Mouse (Mus musculus): ENCODE measurements around the gene Mapk9. TPM values are rescaled to one million over a fixed set of nuclear protein-coding genes. Genes with fewer than 3 reads are reported as not detected.
A peak's percentile ranks its signal among the peaks of the same experiment; 100 is the strongest.

The Mapk9 gene
- 10.0 and 10.4 TPM in 2 replicates for polyA plus RNA-seq (2012)

DNA sequence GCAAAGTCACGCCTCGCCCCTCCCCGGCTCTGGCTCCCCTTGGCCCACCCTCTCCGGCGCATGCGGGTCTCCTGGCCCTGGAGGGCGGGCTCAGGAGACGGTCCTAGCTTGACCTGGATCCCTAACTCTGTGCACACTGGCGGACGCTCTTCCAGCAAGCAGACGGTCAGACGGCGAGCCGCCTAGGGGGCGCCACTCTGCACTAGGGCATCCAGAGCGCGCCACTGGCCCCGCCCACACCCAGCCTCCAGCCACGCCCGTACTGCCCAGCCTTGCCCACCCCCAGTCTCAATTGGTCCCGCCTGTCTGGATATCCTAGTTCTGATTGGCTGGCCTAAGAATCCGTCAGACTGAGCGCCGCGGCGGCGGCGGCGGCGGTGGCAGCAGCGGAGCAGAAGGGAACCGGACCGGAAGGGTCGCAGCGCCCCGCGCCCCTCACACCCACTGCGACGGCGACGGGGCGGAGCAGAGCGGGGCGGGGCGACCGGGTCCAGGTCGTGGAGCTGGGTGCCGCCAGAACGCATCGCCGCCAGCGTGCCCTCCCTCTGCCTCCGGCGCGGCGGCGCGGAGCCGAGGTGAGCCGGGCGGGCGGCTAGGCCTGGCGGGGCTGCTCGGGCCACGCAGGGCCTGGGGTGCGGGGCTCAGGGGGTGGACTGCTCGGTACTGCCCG is at the start of gene Mapk9:
TSS of gene Mapk9 (plus strand) at position 351 of the 670 bp plus-strand sequence.
- no peak for TF ChIP-seq GATA1 (IDR thresholded peaks at IDR 0.05; ENCODE audit: low read length)

DNA sequence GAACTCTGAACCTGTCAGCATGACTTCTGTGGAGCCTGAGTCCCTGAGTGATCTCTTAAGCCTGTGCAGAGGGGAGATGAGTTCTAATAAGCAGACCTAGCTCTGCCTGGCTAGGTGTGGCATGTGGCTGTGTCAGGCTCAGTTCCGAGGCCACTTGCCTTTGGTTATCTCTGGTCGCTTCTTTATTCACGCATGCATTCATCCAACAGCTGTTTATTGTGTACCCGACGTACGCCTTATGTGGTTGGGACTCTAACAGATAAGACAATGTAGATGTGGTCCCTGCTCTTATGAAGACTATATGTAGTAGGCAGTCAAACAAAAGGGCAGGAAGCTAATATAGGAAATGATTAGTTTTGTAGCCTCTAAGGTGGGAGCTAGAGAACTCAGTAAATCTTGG is 47.6 kb upstream of the Mapk9 start:
- TF ChIP-seq GATA1 (IDR thresholded peaks at IDR 0.05; ENCODE audit: low read length) = peak; percentile 65

DNA sequence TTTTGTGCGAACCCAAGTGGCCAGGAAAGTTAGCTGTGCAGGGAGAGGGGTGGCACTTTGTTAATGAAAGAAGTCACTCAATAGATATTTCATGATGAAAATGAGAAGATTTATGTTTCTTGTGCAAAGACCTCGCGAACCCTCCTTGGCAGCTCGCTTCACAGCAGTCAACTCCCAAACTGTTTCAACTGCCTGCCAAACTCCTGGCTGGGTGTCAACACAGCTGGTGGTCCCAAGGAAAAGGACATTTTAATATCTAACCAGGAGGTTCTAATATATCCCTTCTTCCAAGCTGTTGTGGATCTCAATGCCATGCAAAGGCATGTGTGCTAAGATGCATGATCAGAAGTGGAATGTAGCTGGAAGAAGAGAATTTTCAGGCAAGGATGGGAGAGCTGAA is 45.0 kb upstream of the Mapk9 start:
- no peak for TF ChIP-seq GATA1 (IDR thresholded peaks at IDR 0.05; ENCODE audit: low read length)

DNA sequence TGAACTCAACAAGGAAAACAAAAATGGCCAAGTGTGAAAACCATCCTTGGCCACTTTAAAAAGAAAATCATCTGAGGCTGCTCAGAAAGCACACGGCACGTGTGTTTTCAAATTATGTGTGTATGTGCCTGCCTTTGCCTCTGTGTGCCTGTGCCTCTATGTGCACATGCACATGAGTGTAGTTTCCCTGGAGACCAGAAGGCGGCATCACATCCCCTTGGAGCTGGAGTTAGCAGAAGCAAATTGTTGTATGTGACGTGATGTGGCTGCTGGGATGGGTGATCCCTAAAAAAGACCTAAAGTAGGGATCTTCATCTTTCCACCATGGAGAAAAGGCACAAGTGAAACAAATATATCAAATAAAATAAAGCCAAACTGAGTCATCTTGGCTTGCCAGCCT is 42.8 kb upstream of the Mapk9 start:
- TF ChIP-seq GATA1 (IDR thresholded peaks at IDR 0.05; ENCODE audit: low read length) = no peak

DNA sequence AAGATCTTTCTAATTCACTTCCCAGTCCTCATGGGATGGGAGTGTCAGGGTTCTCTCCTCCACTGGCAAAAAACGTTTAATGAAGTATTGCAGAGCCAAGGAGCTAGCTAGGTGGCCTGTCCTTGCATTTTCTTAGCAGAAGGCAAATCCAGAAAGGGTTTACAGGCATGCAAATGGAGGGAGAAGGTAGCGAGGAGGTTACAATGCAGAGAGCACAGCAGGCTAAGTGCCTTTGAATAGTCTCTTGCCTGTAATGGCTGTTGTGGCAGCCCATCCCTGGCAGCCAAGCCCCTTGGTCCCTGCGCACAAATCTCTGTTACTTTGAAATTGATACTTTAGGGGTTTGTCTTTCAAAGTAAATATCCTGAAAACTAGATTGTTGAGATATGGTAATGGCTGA is 40.3 kb upstream of the Mapk9 start:
- TF ChIP-seq GATA1 (IDR thresholded peaks at IDR 0.05; ENCODE audit: low read length) = no peak

DNA sequence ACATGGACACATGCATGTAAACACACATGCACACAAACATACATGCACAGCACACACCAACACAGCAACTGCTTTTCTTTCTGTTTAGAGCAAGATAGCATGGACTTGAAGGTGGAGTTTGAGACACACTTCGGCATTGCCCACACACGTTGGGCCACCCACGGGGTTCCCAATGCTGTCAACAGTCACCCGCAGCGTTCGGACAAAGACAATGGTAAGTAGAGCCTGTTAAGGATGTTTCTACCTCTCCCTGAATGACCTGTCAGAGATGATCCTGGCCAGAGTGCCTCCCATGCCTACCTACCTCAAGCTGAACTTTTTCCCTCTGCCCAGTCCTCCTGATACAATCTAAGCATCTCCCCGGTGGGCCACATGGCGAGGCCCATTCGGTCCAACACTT is 37.6 kb upstream of the Mapk9 start:
- TF ChIP-seq GATA1 (IDR thresholded peaks at IDR 0.05; ENCODE audit: low read length) = no peak

DNA sequence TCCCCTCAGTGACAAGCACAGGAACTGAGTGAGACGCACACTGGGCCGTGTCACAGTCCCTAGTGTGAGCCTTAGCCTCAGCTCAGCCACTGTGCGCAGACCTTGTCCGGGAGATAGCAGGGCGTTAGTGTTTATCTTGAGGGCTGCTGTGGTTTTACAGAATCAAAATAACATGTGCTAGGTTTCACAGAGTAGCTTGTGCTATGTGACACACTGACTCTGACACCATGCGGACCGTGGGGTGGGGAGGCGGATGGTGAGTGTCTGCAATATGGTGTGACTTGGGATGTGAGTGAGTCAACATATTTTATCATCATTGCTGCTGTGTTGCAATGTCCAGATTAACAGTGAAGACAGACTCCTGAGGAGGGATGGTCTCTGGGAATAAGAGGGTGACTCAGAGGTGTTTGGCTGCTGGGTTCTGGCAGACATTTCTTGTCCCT is 35.4 kb upstream of the Mapk9 start:
- TF ChIP-seq GATA1 (IDR thresholded peaks at IDR 0.05; ENCODE audit: low read length) = peak; percentile 75

DNA sequence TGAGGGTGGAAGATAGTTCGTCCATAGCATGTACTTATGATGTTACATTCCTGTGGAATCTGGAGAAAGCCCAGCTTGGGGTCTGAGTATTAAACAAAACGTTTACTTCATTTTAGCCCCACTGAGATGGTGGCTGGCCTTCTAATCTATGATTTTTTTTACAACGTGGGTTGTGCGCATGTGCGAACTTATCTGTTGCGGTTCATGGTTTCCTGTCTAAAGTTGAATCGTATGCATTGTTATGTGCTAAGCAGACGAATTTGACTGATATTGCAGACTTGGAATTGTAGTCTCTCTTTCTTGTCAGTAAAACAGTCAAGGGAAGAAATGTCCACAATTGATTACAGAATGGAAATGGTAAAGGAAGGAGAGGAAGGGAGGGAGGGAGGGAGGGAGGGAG is 34.7 kb upstream of the Mapk9 start:
- peak; percentile 79 for TF ChIP-seq GATA1 (IDR thresholded peaks at IDR 0.05; ENCODE audit: low read length)

DNA sequence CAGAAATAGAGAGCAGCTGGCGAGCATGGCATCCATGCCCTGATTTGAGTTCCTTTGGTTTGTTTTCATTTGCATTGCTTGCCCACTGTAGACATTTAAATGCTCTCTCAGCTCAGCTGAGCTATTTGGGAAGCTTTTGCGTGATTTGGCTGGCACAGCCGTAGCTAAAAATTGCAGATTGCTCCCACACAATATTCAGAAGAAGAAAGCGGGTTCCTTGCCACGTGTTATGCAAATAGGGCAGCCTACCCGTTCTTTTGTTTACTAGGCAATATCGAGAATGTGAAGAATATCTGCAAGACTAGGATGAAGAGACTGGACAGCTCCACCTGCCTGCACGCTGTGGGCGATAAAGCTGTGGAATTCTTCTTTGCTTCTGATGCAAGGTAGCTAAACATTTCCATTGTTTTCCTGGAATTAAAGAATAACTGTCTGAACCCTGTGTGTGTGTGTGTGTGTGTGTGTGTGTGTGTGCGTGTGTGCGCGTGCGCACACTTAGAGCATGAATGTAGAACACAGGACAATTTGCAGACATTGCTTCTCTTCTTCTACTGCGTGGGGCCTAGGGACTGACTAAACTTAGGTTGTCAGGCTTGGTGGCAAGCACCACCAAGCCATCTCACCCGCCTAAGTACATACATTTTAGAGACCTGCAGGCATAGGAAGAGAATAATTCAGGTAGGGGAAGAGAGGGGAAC is 27.5 kb upstream of the Mapk9 start:
- no peak for TF ChIP-seq GATA1 (IDR thresholded peaks at IDR 0.05; ENCODE audit: low read length)

DNA sequence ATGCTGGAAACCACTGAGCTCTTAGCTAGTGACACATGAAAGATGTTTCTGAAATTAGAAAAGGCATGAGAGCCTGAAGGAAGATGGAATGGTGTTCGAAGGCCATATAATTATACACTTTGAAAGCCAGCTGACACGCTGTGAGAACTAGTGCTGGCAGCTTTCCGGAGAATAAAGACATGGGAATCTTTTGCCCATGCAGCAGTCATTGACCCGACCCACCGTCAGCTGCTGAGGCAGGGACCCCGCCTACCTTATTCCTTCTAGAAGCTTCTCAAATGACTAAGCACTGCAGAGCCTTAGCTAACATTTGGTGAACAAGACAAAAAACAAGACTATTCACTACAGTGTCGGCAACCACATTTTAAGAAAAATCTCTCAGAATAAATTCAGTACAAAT is 26.9 kb upstream of the Mapk9 start:
- TF ChIP-seq GATA1 (IDR thresholded peaks at IDR 0.05; ENCODE audit: low read length) = no peak

DNA sequence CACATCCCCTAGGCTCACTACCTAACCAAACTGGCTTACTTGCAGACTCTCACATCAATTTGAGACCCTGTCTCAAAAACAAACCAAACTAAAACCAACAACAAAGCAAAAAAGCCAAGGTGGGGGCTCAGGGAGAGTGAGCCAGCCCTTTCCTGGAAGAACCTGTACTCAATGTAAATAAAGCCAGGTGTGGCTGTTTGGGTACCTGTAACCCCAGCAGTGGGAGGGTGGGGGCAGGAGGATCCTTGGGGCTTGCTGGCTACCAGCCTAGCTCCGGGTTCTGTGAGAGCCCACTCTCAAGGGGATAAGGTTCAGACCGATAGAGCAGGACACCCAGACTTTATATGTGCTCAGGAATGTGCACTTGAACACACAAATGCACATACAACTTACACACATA is 25.6 kb upstream of the Mapk9 start:
- TF ChIP-seq GATA1 (IDR thresholded peaks at IDR 0.05; ENCODE audit: low read length) = no peak

DNA sequence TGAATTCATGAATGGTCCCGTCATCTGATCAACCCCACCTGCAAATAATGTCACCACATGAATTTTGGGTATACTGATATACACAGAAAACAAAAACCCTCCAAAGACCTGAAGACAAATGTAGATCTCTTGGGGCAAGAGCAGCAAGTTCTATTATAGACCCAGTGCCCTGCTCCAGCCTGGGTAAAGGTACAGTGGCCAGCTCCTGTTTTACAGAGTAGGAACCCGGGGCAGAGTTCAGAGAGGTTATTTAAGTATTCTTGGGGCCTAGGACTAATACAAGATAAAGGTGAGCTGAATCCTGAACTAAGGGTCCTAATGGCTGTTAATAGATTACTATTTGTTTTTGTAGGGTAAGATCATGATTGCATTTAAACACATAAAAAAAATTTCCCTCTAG is 25.0 kb upstream of the Mapk9 start:
- no peak for TF ChIP-seq GATA1 (IDR thresholded peaks at IDR 0.05; ENCODE audit: low read length)

DNA sequence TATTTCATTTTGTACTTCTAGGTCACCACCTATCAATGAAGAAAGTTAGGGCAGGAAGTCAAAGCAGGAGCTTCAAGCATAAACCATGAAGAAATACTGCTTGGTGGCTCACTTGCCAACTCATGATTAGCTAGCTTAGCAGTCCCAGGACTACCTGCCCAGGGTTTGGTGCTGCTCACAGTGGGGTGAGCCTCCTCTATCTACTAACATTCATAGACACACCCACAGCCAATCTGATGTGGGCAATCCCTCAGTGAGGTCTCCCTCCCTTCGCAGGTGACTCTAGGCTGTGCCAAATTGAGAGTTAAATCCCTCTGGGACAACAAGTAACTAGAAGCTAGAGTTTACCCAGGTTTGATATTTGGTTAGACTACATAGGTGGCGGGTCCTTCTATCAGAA is 24.2 kb upstream of the Mapk9 start:
- no peak for TF ChIP-seq GATA1 (IDR thresholded peaks at IDR 0.05; ENCODE audit: low read length)

DNA sequence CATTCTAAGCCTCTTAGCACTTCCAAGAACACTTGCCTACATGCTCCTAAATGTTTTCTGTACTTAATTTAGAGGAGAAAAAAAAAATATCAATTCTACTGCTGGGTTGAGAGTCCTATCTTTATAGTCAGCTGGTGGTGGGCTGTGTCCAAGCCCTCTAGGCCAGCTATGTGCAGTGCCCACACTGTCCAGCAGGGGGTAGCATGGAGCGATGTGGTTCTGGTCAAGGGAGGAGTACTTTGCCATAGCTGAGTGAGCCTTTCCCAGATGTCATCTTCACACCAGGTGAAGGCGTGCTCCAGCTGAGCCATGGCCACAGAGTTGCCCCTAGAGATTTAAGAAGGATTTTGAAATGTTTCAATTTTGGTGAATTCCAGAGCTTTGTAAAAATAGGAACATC is 21.7 kb upstream of the Mapk9 start:
- no peak for TF ChIP-seq GATA1 (IDR thresholded peaks at IDR 0.05; ENCODE audit: low read length)

DNA sequence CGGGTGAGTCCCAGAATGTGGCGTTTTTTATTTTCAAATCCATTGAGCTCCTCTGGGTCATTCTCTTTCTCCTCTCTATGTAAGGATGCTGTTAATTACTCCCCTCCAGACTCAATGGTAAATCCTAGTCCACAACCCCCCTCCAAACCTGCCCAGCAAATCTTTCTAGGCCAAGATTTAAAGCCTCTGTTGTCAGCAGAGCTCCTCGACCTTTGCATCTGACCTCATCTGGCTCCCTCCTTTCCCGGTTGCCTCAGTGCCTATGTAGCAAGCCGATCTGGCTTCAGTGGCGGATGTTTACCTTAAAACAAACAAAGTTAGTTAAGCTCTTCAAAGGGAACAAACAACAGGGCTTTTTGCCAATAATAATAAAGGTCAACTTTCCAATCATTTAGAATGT is 19.3 kb upstream of the Mapk9 start:
- no peak for TF ChIP-seq GATA1 (IDR thresholded peaks at IDR 0.05; ENCODE audit: low read length)

DNA sequence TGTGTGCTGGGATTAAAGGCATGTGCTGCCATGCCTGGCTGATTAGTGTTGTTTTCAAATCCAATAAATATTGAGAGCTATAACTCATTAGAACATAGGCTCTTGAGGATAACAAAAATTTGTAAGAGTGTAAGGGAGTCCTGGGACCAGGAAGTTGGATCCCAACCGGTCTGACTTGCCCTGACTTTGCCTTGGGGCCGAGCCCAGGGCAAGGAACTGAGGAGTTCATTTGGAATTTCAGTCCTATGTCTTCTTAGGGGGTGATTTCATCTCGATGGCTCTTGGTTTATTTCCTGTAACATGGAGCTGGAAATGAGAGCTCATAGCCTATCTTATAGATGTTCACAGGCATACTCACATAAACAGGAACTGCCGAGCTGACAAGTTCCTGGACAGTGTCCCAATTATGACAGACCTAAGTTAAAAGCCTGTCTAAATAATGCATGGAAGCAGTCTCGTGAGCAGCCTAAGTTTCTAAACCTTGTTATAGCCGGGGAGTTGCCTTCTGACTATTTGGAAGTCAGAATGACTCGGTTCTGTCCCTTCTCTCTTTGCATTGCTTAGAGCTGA is 17.3 kb upstream of the Mapk9 start:
- no peak for TF ChIP-seq GATA1 (IDR thresholded peaks at IDR 0.05; ENCODE audit: low read length)

DNA sequence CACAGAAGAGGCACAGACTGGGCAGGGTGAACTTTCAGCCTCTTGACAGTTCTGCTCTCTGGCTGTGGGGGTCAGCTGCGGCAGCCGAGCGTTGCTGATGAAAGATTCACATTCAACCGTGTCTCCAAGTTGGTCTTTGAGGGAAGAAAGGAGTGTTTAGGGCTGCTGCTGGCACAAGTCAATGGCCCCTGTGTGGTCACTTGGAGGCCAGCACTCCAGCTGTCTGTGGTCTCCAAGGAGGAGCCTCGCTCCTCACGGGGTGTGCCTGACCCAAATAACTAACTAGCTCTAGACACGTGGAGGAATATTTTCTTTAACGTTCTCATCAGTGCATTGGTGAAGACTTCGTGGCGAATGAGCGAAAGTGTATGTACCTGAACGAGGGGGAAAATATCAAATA is 14.6 kb upstream of the Mapk9 start:
- no peak for TF ChIP-seq GATA1 (IDR thresholded peaks at IDR 0.05; ENCODE audit: low read length)
